Mouse (Mus musculus): ENCODE measurements around the gene Bcdin3d. TPM values are rescaled to one million over a fixed set of nuclear protein-coding genes. Genes with fewer than 3 reads are reported as not detected.

The Bcdin3d gene
- total RNA-seq, 1 experiment: 36.1 TPM

- H3K9ac ChIP-seq (ENCODE audit: insufficient read depth, low read depth, low read length, poor library complexity, severe bottlenecking): no peak overlapping the region
- H3K9me3 ChIP-seq (ENCODE audit: control insufficient read depth, insufficient read depth, low read depth, low read length): no peaks in the 10 kb centered on the region
- in situ Hi-C loops (cut with MboI; ENCODE audit: low sequenced_read_pairs in 2 of 2, unreplicated experiment in 2 of 2): no loop called here
- TF ChIP-seq CHD2 (IDR thresholded peaks at IDR 0.05; ENCODE audit: low read depth, low read length) (no peak), HCFC1 (IDR thresholded peaks at IDR 0.05; ENCODE audit: borderline replicate concordance, insufficient read depth, low read length) (no peak), ZC3H11A (IDR thresholded peaks at IDR 0.05; ENCODE audit: borderline replicate concordance, low read depth, low read length) (no peak), MAFK (IDR thresholded peaks at IDR 0.05; ENCODE audit: insufficient read depth, low read depth, low read length) (no peak), ZNF384 (IDR thresholded peaks at IDR 0.05; ENCODE audit: low read depth, low read length) (no peak)
- H3K4me1 ChIP-seq (ENCODE audit: control insufficient read depth in 2 of 2, insufficient read depth in 2 of 2, low read length in 2 of 2, poor library complexity in 1 of 2): peaks cover 2 to 9% of the 10 kb centered on the region in 2 experiments; a peak in 2 of 4 replicates
- no peak overlapping the region for H3K4me3 ChIP-seq (ENCODE audit: insufficient read depth in 1 of 2, low read depth in 1 of 2, low read length in 2 of 2, poor library complexity in 1 of 2, severe bottlenecking in 1 of 2)
- H3K36me3 ChIP-seq (ENCODE audit: control insufficient read depth, insufficient read depth, low read length, poor library complexity, severe bottlenecking): no peaks in the 10 kb centered on the region
- no peak for DNase-seq (ENCODE audit: low read depth, low spot score)
- H3K27ac ChIP-seq (ENCODE audit: insufficient read depth, low read depth, low read length, poor library complexity, severe bottlenecking): no peak overlapping the region
These were observed 25.2 kb upstream of the Bcdin3d start for GRCm38 (mm10) chr15:99499726-99500125.

- peaks cover 2 to 9% of the 10 kb centered on the region in 2 experiments; a peak in 2 of 4 replicates for H3K4me1 ChIP-seq (ENCODE audit: control insufficient read depth in 2 of 2, insufficient read depth in 2 of 2, low read length in 2 of 2, poor library complexity in 1 of 2)
- H3K36me3 ChIP-seq (ENCODE audit: control insufficient read depth, insufficient read depth, low read length, poor library complexity, severe bottlenecking): no peaks in the 10 kb centered on the region
- TF ChIP-seq MAFK (IDR thresholded peaks at IDR 0.05; ENCODE audit: insufficient read depth, low read depth, low read length) (no peak), ZNF384 (IDR thresholded peaks at IDR 0.05; ENCODE audit: low read depth, low read length) (no peak)
- H3K4me3 ChIP-seq (ENCODE audit: insufficient read depth in 1 of 2, low read depth in 1 of 2, low read length in 2 of 2, poor library complexity in 1 of 2, severe bottlenecking in 1 of 2): no peak overlapping the region
- in situ Hi-C loops (cut with MboI; ENCODE audit: low sequenced_read_pairs in 2 of 2, unreplicated experiment in 2 of 2): no loop called here
- no peak overlapping the region for H3K9ac ChIP-seq (ENCODE audit: insufficient read depth, low read depth, low read length, poor library complexity, severe bottlenecking)
- DNase-seq (ENCODE audit: low read depth, low spot score): no peak
- no peaks in the 10 kb centered on the region for H3K9me3 ChIP-seq (ENCODE audit: control insufficient read depth, insufficient read depth, low read depth, low read length)
- H3K27ac ChIP-seq (ENCODE audit: insufficient read depth, low read depth, low read length, poor library complexity, severe bottlenecking): no peak overlapping the region
These were observed 24.3 kb upstream of the Bcdin3d start for GRCm38 (mm10) chr15:99498781-99499180.

GRCm38 (mm10) chr15:99498356-99498755, 23.8 kb upstream of the Bcdin3d start:
- TF ChIP-seq ZC3H11A (IDR thresholded peaks at IDR 0.05; ENCODE audit: borderline replicate concordance, low read depth, low read length) (no peak), ZNF384 (IDR thresholded peaks at IDR 0.05; ENCODE audit: low read depth, low read length) (no peak), MAFK (IDR thresholded peaks at IDR 0.05; ENCODE audit: insufficient read depth, low read depth, low read length) (no peak), CHD2 (IDR thresholded peaks at IDR 0.05; ENCODE audit: low read depth, low read length) (no peak), HCFC1 (IDR thresholded peaks at IDR 0.05; ENCODE audit: borderline replicate concordance, insufficient read depth, low read length) (no peak)
- Histone ChIP-seq H3K4me1 (ENCODE audit: control insufficient read depth in 2 of 2, insufficient read depth in 2 of 2, low read length in 2 of 2, poor library complexity in 1 of 2) (peaks cover 2 to 9% of the 10 kb centered on the region in 2 experiments; a peak in 2 of 4 replicates), H3K36me3 (ENCODE audit: control insufficient read depth, insufficient read depth, low read length, poor library complexity, severe bottlenecking) (no peaks in the 10 kb centered on the region), H3K27ac (ENCODE audit: insufficient read depth, low read depth, low read length, poor library complexity, severe bottlenecking) (no peak overlapping the region), H3K9ac (ENCODE audit: insufficient read depth, low read depth, low read length, poor library complexity, severe bottlenecking) (no peak overlapping the region), H3K9me3 (ENCODE audit: control insufficient read depth, insufficient read depth, low read depth, low read length) (no peaks in the 10 kb centered on the region), H3K4me3 (ENCODE audit: insufficient read depth in 1 of 2, low read depth in 1 of 2, low read length in 2 of 2, poor library complexity in 1 of 2, severe bottlenecking in 1 of 2) (no peak overlapping the region)
- in situ Hi-C loops (cut with MboI; ENCODE audit: low sequenced_read_pairs in 2 of 2, unreplicated experiment in 2 of 2): no loop called here
- no peak for DNase-seq (ENCODE audit: low read depth, low spot score)

GRCm38 (mm10) chr15:99497527-99498242, 23.2 kb upstream of the Bcdin3d start:
- no peaks in the 10 kb centered on the region for H3K9me3 ChIP-seq (ENCODE audit: control insufficient read depth, insufficient read depth, low read depth, low read length)
- no peak overlapping the region for H3K4me3 ChIP-seq (ENCODE audit: insufficient read depth in 1 of 2, low read depth in 1 of 2, low read length in 2 of 2, poor library complexity in 1 of 2, severe bottlenecking in 1 of 2)
- H3K9ac ChIP-seq (ENCODE audit: insufficient read depth, low read depth, low read length, poor library complexity, severe bottlenecking): no peak overlapping the region
- no peak for DNase-seq (ENCODE audit: low read depth, low spot score)
- H3K4me1 ChIP-seq (ENCODE audit: control insufficient read depth in 2 of 2, insufficient read depth in 2 of 2, low read length in 2 of 2, poor library complexity in 1 of 2): peaks cover 2 to 9% of the 10 kb centered on the region in 2 experiments; a peak in 2 of 4 replicates
- no peaks in the 10 kb centered on the region for H3K36me3 ChIP-seq (ENCODE audit: control insufficient read depth, insufficient read depth, low read length, poor library complexity, severe bottlenecking)
- TF ChIP-seq ZNF384 (IDR thresholded peaks at IDR 0.05; ENCODE audit: low read depth, low read length) (no peak), HCFC1 (IDR thresholded peaks at IDR 0.05; ENCODE audit: borderline replicate concordance, insufficient read depth, low read length) (no peak), CHD2 (IDR thresholded peaks at IDR 0.05; ENCODE audit: low read depth, low read length) (no peak), ZC3H11A (IDR thresholded peaks at IDR 0.05; ENCODE audit: borderline replicate concordance, low read depth, low read length) (no peak)
- no peak overlapping the region for H3K27ac ChIP-seq (ENCODE audit: insufficient read depth, low read depth, low read length, poor library complexity, severe bottlenecking)
- in situ Hi-C loops (cut with MboI; ENCODE audit: low sequenced_read_pairs in 2 of 2, unreplicated experiment in 2 of 2): no loop called here
